Mouse (Mus musculus): ENCODE data around the gene Mxi1.

DNA sequence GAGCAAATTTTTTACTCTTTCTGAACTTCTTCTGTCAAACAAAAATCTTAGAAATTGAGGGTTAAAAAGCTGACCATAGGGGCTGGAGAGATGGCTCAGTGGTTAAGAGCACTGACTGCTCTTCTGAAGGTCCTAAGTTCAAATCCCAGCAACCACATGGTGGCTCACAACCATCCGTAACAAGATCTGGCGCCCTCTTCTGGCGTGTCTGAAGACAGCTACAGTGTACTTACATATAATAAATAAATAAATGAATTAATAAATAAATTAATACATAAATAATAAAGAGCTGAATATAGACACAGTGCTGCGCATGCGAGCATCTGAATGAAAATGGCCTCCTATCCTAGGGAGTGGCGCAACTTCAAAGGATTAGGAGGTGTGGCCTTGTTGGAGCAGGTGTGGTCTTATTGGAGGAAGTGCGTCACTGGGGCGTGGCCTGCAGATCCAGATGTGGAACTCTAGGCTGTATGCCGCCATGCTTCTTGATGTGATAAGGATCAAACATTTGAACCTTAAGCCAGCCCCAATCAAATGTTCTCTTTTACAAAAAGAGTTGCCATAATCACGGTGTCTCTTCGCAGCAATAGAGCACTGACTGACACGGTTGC lies 12.2 kb downstream of the Mxi1 start:
- no peak for TF ChIP-seq MAFK (IDR thresholded peaks at IDR 0.05; ENCODE audit: insufficient read depth, low read depth, low read length)
- no peak for TF ChIP-seq ZNF384 (IDR thresholded peaks at IDR 0.05; ENCODE audit: low read depth, low read length)
- TF ChIP-seq ZC3H11A (IDR thresholded peaks at IDR 0.05; ENCODE audit: borderline replicate concordance, low read depth, low read length), result no peak; the same call in 1 of the 2 replicates
- TF ChIP-seq HCFC1 (IDR thresholded peaks at IDR 0.05; ENCODE audit: borderline replicate concordance, insufficient read depth, low read length), result no peak

Measured in ES-E14 (cell line).